Mouse (Mus musculus) myocyte (in vitro differentiated cells): ENCODE data around the gene Nod2. TPM values are rescaled to one million over a fixed set of nuclear protein-coding genes. Genes with fewer than 3 reads are reported as not detected.

ENCODE experiments used
- H3K27me3 ChIP-seq: one replicate; pipeline ENCODE4 v1.6.1; 2011; ENCODE audit not compliant: control insufficient read depth, insufficient read depth, insufficient read length
- H3K36me3 ChIP-seq: one replicate; pipeline ENCODE4 v1.6.1; 2011; ENCODE audit not compliant: control insufficient read depth, insufficient read depth
- H3K4me2 ChIP-seq: one replicate; pipeline ENCODE4 v1.6.1; 2011; ENCODE audit warnings: low read depth, control low read depth
- H3K4me3 ChIP-seq: one replicate; pipeline ENCODE4 v1.5.1; 2011; ENCODE audit warnings: mild to moderate bottlenecking, control low read depth, moderate library complexity
- H3K79me2 ChIP-seq: one replicate; pipeline ENCODE4 v1.6.1; 2011; ENCODE audit not compliant: control insufficient read depth, insufficient read depth
- H3ac ChIP-seq: one replicate; pipeline ENCODE4 v1.6.1; 2011; ENCODE audit not compliant: control insufficient read depth, insufficient read length
- CEBPB ChIP-seq: IDR thresholded peaks from 2 replicates; pipeline ENCODE4 v1.6.1; 2011; ENCODE audit warnings: mild to moderate bottlenecking, moderate library complexity; ENCODE audit not compliant: poor library complexity, insufficient read depth, severe bottlenecking
- E2F4 ChIP-seq: IDR thresholded peaks from one replicate; pipeline ENCODE4 v1.6.1; 2011; ENCODE audit warnings: mild to moderate bottlenecking, control low read depth, moderate library complexity; ENCODE audit not compliant: insufficient read depth
- MAX ChIP-seq: IDR thresholded peaks from one replicate; pipeline ENCODE4 v1.6.1; 2011; ENCODE audit warnings: low read depth, mild to moderate bottlenecking, control low read depth
- MYOD1 ChIP-seq, 3 experiments: IDR thresholded peaks; one replicate each; pipeline ENCODE4 v1.6.1; 2011; ENCODE audit warnings: control low read depth in 2 of 3, low read depth in 2 of 3, mild to moderate bottlenecking in 2 of 3, moderate library complexity in 1 of 3; ENCODE audit not compliant: insufficient read length in 2 of 3, control insufficient read depth in 1 of 3
- MYOG ChIP-seq, 3 experiments: IDR thresholded peaks; one replicate each; pipeline ENCODE4 v1.6.1; 2011; ENCODE audit warnings: control low read depth in 2 of 3, low read depth in 2 of 3, mild to moderate bottlenecking in 2 of 3; ENCODE audit not compliant: insufficient read length in 2 of 3, control insufficient read depth in 1 of 3, insufficient read depth in 1 of 3
- POLR2A ChIP-seq: IDR thresholded peaks from one replicate; pipeline ENCODE4 v1.6.1; 2011; ENCODE audit warnings: low read depth, mild to moderate bottlenecking, control low read depth, moderate library complexity; ENCODE audit not compliant: insufficient read length
- POLR2AphosphoS2 ChIP-seq: IDR thresholded peaks from one replicate; pipeline ENCODE4 v1.6.1; 2011; ENCODE audit warnings: low read depth, control low read depth; ENCODE audit not compliant: insufficient read length
- REST ChIP-seq: IDR thresholded peaks from one replicate; pipeline ENCODE4 v1.6.1; 2011; ENCODE audit warnings: mild to moderate bottlenecking, control low read depth, moderate library complexity; ENCODE audit not compliant: insufficient read depth, insufficient read length
- SRF ChIP-seq: IDR thresholded peaks from one replicate; pipeline ENCODE4 v1.6.1; 2011; ENCODE audit warnings: low read depth; ENCODE audit not compliant: control insufficient read depth, insufficient read length
- TCF12 ChIP-seq: IDR thresholded peaks from one replicate; pipeline ENCODE4 v1.6.1; 2011; ENCODE audit warnings: mild to moderate bottlenecking, control low read depth; ENCODE audit not compliant: poor library complexity, insufficient read depth, severe bottlenecking
- TCF3 ChIP-seq: IDR thresholded peaks from one replicate; pipeline ENCODE4 v1.6.1; 2011; ENCODE audit warnings: low read depth, control low read depth; ENCODE audit not compliant: insufficient read length
- USF1 ChIP-seq: IDR thresholded peaks from one replicate; pipeline ENCODE4 v1.6.1; 2011; ENCODE audit warnings: low read depth, mild to moderate bottlenecking, control low read depth, moderate library complexity
- polyA plus RNA-seq: library from polyadenylated mRNA; unstranded; fragments of >200 nt; fragmentation: generic; extraction: Trizol; gene quantifications from one replicate; pipeline ENCODE4 v1.2.1, GENCODE M21; 2012; ENCODE audit warnings: missing spikeins

Gene Nod2
- polyA plus RNA-seq, 1 experiment = 1.6 TPM

GRCm38 (mm10) chr8:88671575-88671974 lies 24.5 kb downstream of the Nod2 start:
- Histone ChIP-seq H3K4me2 (no peak overlapping the region), H3K79me2 (no peaks in the 10 kb centered on the region), H3K36me3 (no peaks in the 10 kb centered on the region), H3ac (no peak overlapping the region), H3K4me3 (no peak overlapping the region), H3K27me3 (no peaks in the 10 kb centered on the region)
- TF ChIP-seq USF1 = no peak
- TF ChIP-seq E2F4 = no peak

- peak; percentile 6 to 74 (median 45) for TF ChIP-seq MYOD1 (IDR thresholded peaks at IDR 0.05; ENCODE audit: control insufficient read depth in 1 of 3, insufficient read length in 2 of 3, low read depth in 2 of 3)
- no peak for TF ChIP-seq TCF12
- peak in 2 of 3 experiments; percentile 38 to 72 for TF ChIP-seq MYOG (IDR thresholded peaks at IDR 0.05; ENCODE audit: control insufficient read depth in 1 of 3, insufficient read depth in 1 of 3, insufficient read length in 2 of 3, low read depth in 2 of 3)
- no peak for TF ChIP-seq E2F4
- no peak for TF ChIP-seq TCF3
- no peak for TF ChIP-seq CEBPB
- no peak for TF ChIP-seq USF1
- Histone ChIP-seq H3K79me2 (no peaks in the 10 kb centered on the region), H3K36me3 (no peaks in the 10 kb centered on the region), H3ac (no peak overlapping the region), H3K4me3 (no peak overlapping the region), H3K27me3 (no peaks in the 10 kb centered on the region), H3K4me2 (no peak overlapping the region)
Observed at GRCm38 (mm10) chr8:88673859-88674258, 26.7 kb downstream of the Nod2 start.

- Histone ChIP-seq H3K79me2 (no peaks in the 10 kb centered on the region), H3K4me2 (no peak overlapping the region), H3K27me3 (no peaks in the 10 kb centered on the region), H3K4me3 (no peak overlapping the region), H3ac (no peak overlapping the region), H3K36me3 (no peaks in the 10 kb centered on the region)
- TF ChIP-seq USF1 = no peak
- no peak for TF ChIP-seq POLR2AphosphoS2
- no peak for TF ChIP-seq MYOG (IDR thresholded peaks at IDR 0.05; ENCODE audit: control insufficient read depth in 1 of 3, insufficient read depth in 1 of 3, insufficient read length in 2 of 3, low read depth in 2 of 3)
Observed at GRCm38 (mm10) chr8:88675372-88676165, 28.5 kb downstream of the Nod2 start.

- TF ChIP-seq POLR2AphosphoS2 (no peak), TCF12 (no peak), USF1 (no peak), TCF3 (no peak), MYOD1 (IDR thresholded peaks at IDR 0.05; ENCODE audit: control insufficient read depth in 1 of 3, insufficient read length in 2 of 3, low read depth in 2 of 3) (no peak), REST (no peak), MYOG (IDR thresholded peaks at IDR 0.05; ENCODE audit: control insufficient read depth in 1 of 3, insufficient read depth in 1 of 3, insufficient read length in 2 of 3, low read depth in 2 of 3) (no peak), MAX (no peak), E2F4 (no peak), POLR2A (no peak), SRF (no peak), CEBPB (no peak)
- Histone ChIP-seq H3K36me3 (no peaks in the 10 kb centered on the region), H3K4me3 (no peak overlapping the region), H3ac (no peak overlapping the region), H3K4me2 (no peak overlapping the region), H3K27me3 (no peaks in the 10 kb centered on the region), H3K79me2 (no peaks in the 10 kb centered on the region)
Observed at GRCm38 (mm10) chr8:88677071-88677470, 30.0 kb downstream of the Nod2 start.

- no peak overlapping the region for H3ac ChIP-seq
- TF ChIP-seq E2F4 = no peak
- no peak for TF ChIP-seq MYOG (IDR thresholded peaks at IDR 0.05; ENCODE audit: control insufficient read depth in 1 of 3, insufficient read depth in 1 of 3, insufficient read length in 2 of 3, low read depth in 2 of 3)
- TF ChIP-seq MAX = no peak
- TF ChIP-seq POLR2AphosphoS2 = no peak
- TF ChIP-seq SRF = no peak
- no peak for TF ChIP-seq REST
- no peak for TF ChIP-seq CEBPB
- TF ChIP-seq USF1 = no peak
- TF ChIP-seq TCF12 = no peak
- TF ChIP-seq POLR2A = no peak
- no peak for TF ChIP-seq TCF3
- TF ChIP-seq MYOD1 (IDR thresholded peaks at IDR 0.05; ENCODE audit: control insufficient read depth in 1 of 3, insufficient read length in 2 of 3, low read depth in 2 of 3) = no peak
- no peaks in the 10 kb centered on the region for H3K36me3 ChIP-seq
- no peaks in the 10 kb centered on the region for H3K27me3 ChIP-seq
- H3K4me3 ChIP-seq = no peak overlapping the region
- H3K79me2 ChIP-seq = no peaks in the 10 kb centered on the region
- H3K4me2 ChIP-seq = no peak overlapping the region
Observed at GRCm38 (mm10) chr8:88680566-88680965, 33.5 kb downstream of the Nod2 start.
